Mouse (Mus musculus) myocyte (in vitro differentiated cells): Measurements from ENCODE around the gene Mlf1.

Experiments
- E2F4 ChIP-seq: IDR thresholded peaks from one replicate; pipeline ENCODE4 v1.6.1; 2011; ENCODE audit warnings: mild to moderate bottlenecking, control low read depth, moderate library complexity; ENCODE audit not compliant: insufficient read depth
- MAX ChIP-seq: IDR thresholded peaks from one replicate; pipeline ENCODE4 v1.6.1; 2011; ENCODE audit warnings: low read depth, mild to moderate bottlenecking, control low read depth
- MYOD1 ChIP-seq, 3 experiments: IDR thresholded peaks; one replicate each; pipeline ENCODE4 v1.6.1; 2011; ENCODE audit warnings: control low read depth in 2 of 3, low read depth in 2 of 3, mild to moderate bottlenecking in 2 of 3, moderate library complexity in 1 of 3; ENCODE audit not compliant: insufficient read length in 2 of 3, control insufficient read depth in 1 of 3
- MYOG ChIP-seq, 3 experiments: IDR thresholded peaks; one replicate each; pipeline ENCODE4 v1.6.1; 2011; ENCODE audit warnings: control low read depth in 2 of 3, low read depth in 2 of 3, mild to moderate bottlenecking in 2 of 3; ENCODE audit not compliant: insufficient read length in 2 of 3, control insufficient read depth in 1 of 3, insufficient read depth in 1 of 3
- POLR2A ChIP-seq: IDR thresholded peaks from one replicate; pipeline ENCODE4 v1.6.1; 2011; ENCODE audit warnings: low read depth, mild to moderate bottlenecking, control low read depth, moderate library complexity; ENCODE audit not compliant: insufficient read length
- POLR2AphosphoS2 ChIP-seq: IDR thresholded peaks from one replicate; pipeline ENCODE4 v1.6.1; 2011; ENCODE audit warnings: low read depth, control low read depth; ENCODE audit not compliant: insufficient read length
- REST ChIP-seq: IDR thresholded peaks from one replicate; pipeline ENCODE4 v1.6.1; 2011; ENCODE audit warnings: mild to moderate bottlenecking, control low read depth, moderate library complexity; ENCODE audit not compliant: insufficient read depth, insufficient read length
- SRF ChIP-seq: IDR thresholded peaks from one replicate; pipeline ENCODE4 v1.6.1; 2011; ENCODE audit warnings: low read depth; ENCODE audit not compliant: control insufficient read depth, insufficient read length
- TCF12 ChIP-seq: IDR thresholded peaks from one replicate; pipeline ENCODE4 v1.6.1; 2011; ENCODE audit warnings: mild to moderate bottlenecking, control low read depth; ENCODE audit not compliant: poor library complexity, insufficient read depth, severe bottlenecking
- TCF3 ChIP-seq: IDR thresholded peaks from one replicate; pipeline ENCODE4 v1.6.1; 2011; ENCODE audit warnings: low read depth, control low read depth; ENCODE audit not compliant: insufficient read length
- USF1 ChIP-seq: IDR thresholded peaks from one replicate; pipeline ENCODE4 v1.6.1; 2011; ENCODE audit warnings: low read depth, mild to moderate bottlenecking, control low read depth, moderate library complexity

DNA sequence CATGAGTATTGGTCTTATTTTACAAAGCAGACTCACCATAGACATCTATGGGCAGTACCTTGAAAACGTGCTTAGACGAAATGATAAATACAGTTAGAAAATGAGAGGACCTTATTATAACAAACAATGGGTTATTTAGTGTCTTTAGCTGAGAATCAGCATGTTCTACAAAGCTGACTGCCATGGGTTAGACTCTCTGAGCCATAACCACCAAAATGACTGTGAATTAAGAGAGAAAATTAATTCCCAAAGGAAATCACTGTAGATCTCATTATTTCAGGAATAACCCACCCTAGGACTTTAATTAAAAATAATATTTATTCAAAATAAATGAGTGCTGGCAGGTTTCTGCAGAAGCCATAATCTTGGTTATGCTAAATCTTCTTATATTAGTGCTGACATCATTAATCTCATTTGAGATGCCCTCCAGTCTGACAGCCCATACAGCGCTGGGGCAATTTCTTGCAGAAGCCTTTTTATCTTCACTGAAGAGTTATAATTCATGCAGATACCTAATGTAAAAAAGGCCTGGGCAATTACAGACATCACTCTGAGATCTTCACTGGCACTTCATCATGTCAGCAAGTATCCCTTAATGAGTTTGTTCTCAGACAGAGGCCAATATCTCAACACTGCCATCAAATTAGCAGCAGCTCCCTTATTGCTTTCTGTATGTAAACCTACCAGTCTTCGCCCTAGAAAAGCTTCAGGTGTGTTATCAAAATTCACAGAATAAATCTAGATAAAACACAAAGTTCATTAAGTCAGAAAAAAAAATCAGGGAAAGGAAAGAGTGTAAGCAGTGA is 7.6 kb upstream of the Mlf1 start:
- TF ChIP-seq POLR2A (no peak), REST (no peak), POLR2AphosphoS2 (no peak), MAX (no peak), SRF (no peak), MYOG (IDR thresholded peaks at IDR 0.05; ENCODE audit: control insufficient read depth in 1 of 3, insufficient read depth in 1 of 3, insufficient read length in 2 of 3, low read depth in 2 of 3) (no peak), TCF3 (no peak), TCF12 (no peak), USF1 (no peak), MYOD1 (IDR thresholded peaks at IDR 0.05; ENCODE audit: control insufficient read depth in 1 of 3, insufficient read length in 2 of 3, low read depth in 2 of 3) (no peak), E2F4 (no peak)
